Mouse (Mus musculus) retina, postnatal 7 days (tissue): ENCODE results near the gene Noxa1.
A peak's percentile ranks its signal among the peaks of the same experiment; 100 is the strongest.

ENCODE experiments used
- DNase-seq: peaks from one replicate; pipeline ENCODE4 v3.0.0-alpha.2; 2012; ENCODE audit warnings: low read depth, low spot score

Gene Noxa1

GRCm38 (mm10) chr2:25098005-25098615 is 3.2 kb upstream of the Noxa1 start:
- DNase-seq: no peak

- no peak for DNase-seq
Measured at GRCm38 (mm10) chr2:25094785-25095108, 202 bp downstream of the Noxa1 start.

GRCm38 (mm10) chr2:25088636-25089035 is 6.3 kb downstream of the Noxa1 start:
- no peak for DNase-seq

- no peak for DNase-seq
Measured at GRCm38 (mm10) chr2:25087842-25088241, 7.1 kb downstream of the Noxa1 start.

- no peak for DNase-seq
Measured at GRCm38 (mm10) chr2:25085571-25085970, 9.4 kb downstream of the Noxa1 start.

GRCm38 (mm10) chr2:25083697-25084096 is 11.3 kb downstream of the Noxa1 start:
- no peak for DNase-seq

GRCm38 (mm10) chr2:25080076-25080475 is 14.9 kb downstream of the Noxa1 start, which contains the start of gene Entpd8:
Gene Entpd8, plus strand, starts transcription at chr2:25080304.
- DNase-seq: no peak

- no peak for DNase-seq
Measured at GRCm38 (mm10) chr2:25078967-25079366, 16.0 kb downstream of the Noxa1 start.

- no peak for DNase-seq
Measured at GRCm38 (mm10) chr2:25075506-25075905, 19.4 kb downstream of the Noxa1 start.

GRCm38 (mm10) chr2:25072398-25072797 is 22.6 kb downstream of the Noxa1 start:
- no peak for DNase-seq

- no peak for DNase-seq
Measured at GRCm38 (mm10) chr2:25069537-25069936, 25.4 kb downstream of the Noxa1 start.

GRCm38 (mm10) chr2:25066552-25066951 is 28.4 kb downstream of the Noxa1 start:
- DNase-seq: no peak

- DNase-seq: no peak
Measured at GRCm38 (mm10) chr2:25065537-25065936, 29.4 kb downstream of the Noxa1 start.

- no peak for DNase-seq
Measured at GRCm38 (mm10) chr2:25064285-25064684, 30.7 kb downstream of the Noxa1 start.

GRCm38 (mm10) chr2:25063523-25063922 is 31.4 kb downstream of the Noxa1 start:
- no peak for DNase-seq

- no peak for DNase-seq
Measured at GRCm38 (mm10) chr2:25058926-25059325, 36.0 kb downstream of the Noxa1 start.

- DNase-seq: no peak
Measured at GRCm38 (mm10) chr2:25055409-25056155, 39.4 kb downstream of the Noxa1 start.

- DNase-seq: no peak
Measured at GRCm38 (mm10) chr2:25055068-25055405, 39.9 kb downstream of the Noxa1 start.

GRCm38 (mm10) chr2:25054221-25055067 is 40.5 kb downstream of the Noxa1 start, which contains the start of gene Nsmf:
Gene Nsmf, plus strand, starts transcription at chr2:25054355.
- DNase-seq: peak; percentile 71

- DNase-seq: no peak
Measured at GRCm38 (mm10) chr2:25053101-25053500, 41.8 kb downstream of the Noxa1 start.

GRCm38 (mm10) chr2:25051450-25051849 is 43.5 kb downstream of the Noxa1 start:
- DNase-seq: no peak

- DNase-seq: no peak
Measured at GRCm38 (mm10) chr2:25050921-25051320, 44.0 kb downstream of the Noxa1 start.
